Mouse (Mus musculus): ENCODE measurements around the gene Cd200r3. TPM values are rescaled to one million over a fixed set of nuclear protein-coding genes. Genes with fewer than 3 reads are reported as not detected.

Gene Cd200r3
- polyA plus RNA-seq, 1 experiment from 2014 or later = 0.21 TPM

DNA sequence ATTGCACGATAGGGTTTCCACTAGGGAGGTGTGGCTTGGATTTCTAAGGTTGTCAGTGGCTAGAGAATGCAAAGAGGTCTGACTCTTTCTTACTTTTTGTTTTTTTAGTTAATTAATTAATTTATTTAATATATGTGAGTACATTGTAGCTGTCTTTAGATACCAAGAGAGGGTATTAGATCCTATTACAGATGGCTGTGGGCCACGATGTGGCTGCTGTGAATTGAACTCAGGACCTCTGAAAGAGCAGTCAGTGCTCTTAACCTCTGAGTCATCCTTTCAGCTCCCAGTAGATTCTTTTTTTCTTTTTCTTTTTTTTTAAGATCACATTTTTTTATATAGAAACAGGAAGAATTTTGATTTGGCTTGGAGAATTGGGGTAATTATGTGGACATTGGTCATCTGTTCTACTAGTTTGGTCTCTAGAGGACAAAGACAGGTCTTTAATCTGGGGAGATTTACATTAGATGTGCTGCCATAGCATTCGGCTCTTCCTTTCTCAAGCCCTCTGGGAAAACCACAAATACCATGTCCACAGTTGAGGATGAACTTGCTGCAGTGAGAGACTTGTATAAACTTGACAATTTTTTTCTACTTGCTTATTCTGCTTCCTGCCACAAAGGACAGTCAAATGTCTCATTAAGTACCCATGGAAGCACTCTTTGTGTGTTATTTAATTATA, 40.0 kb downstream of the Cd200r3 start:
- no peak overlapping the region for H3K4me3 ChIP-seq (ENCODE audit: low read depth, low read length)
- no peaks in the 10 kb centered on the region for H3K9me3 ChIP-seq (replicated peaks; ENCODE audit: control insufficient read depth, low read length)
- no peak for ATAC-seq (replicated peaks; ENCODE audit: insufficient number of reproducible peaks, low FRiP score, low TSS enrichment)
- no peaks in the 10 kb centered on the region for H3K27me3 ChIP-seq (ENCODE audit: control insufficient read depth, insufficient read depth, low read length)
- 68% methylated on average over 3 of the region's 3 CpGs for WGBS (ENCODE audit: insufficient replicate concordance)
- H3K4me2 ChIP-seq = no peak overlapping the region
- H3K36me3 ChIP-seq (ENCODE audit: control insufficient read depth, insufficient read depth, low read length) = no peaks in the 10 kb centered on the region
- H3K4me1 ChIP-seq (ENCODE audit: control insufficient read depth, insufficient read depth, low read length) = no peaks in the 10 kb centered on the region
- no peak overlapping the region for H3K9ac ChIP-seq (ENCODE audit: low read depth, low read length)
- no peak overlapping the region for H3K27ac ChIP-seq (ENCODE audit: low read depth, low read length)

DNA sequence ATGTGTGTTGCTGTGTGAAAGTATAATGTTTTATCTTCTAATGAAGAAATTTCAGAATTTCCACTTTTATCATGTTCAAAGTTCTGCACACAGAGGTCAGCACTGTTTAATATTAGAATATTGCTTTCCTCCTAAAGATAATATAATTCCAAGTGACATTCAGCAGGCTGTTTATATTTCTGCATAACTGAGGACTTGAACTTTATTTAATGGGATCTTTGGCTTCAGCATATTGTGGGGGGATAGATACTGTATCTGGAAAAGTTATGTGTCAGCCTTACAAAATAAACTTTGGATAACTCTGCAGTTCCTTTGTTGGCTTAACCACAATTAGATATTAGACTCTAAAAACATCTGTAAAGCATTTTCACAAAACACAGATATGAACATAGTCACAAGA, 40.6 kb downstream of the Cd200r3 start:
- no peaks in the 10 kb centered on the region for H3K9me3 ChIP-seq (replicated peaks; ENCODE audit: control insufficient read depth, low read length)
- no peak overlapping the region for H3K4me3 ChIP-seq (ENCODE audit: low read depth, low read length)
- H3K4me1 ChIP-seq (ENCODE audit: control insufficient read depth, insufficient read depth, low read length) = no peaks in the 10 kb centered on the region
- H3K27ac ChIP-seq (ENCODE audit: low read depth, low read length) = no peak overlapping the region
- no peaks in the 10 kb centered on the region for H3K27me3 ChIP-seq (ENCODE audit: control insufficient read depth, insufficient read depth, low read length)
- no peak overlapping the region for H3K9ac ChIP-seq (ENCODE audit: low read depth, low read length)
- H3K36me3 ChIP-seq (ENCODE audit: control insufficient read depth, insufficient read depth, low read length) = no peaks in the 10 kb centered on the region
- no peak for ATAC-seq (replicated peaks; ENCODE audit: insufficient number of reproducible peaks, low FRiP score, low TSS enrichment)
- no peak overlapping the region for H3K4me2 ChIP-seq

DNA sequence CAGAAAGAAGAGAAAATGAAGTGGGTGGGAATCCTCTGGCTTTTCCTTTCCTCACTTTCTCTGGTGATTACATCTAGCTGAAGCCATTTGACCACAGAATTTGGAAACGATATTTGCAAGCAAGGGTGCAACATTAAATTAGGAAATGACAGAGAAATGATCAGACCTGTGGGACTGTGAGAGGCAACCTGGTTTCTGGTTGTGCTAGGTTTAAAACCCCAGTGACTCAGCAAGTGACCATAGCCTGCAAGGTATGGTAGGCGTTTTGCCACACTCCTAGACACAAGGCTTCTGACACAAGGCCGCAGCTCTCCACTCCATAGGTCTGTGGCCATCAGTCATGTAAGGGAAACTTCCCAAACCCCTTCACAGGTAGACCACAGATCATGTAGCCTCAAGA, 41.4 kb downstream of the Cd200r3 start:
- ATAC-seq (replicated peaks; ENCODE audit: insufficient number of reproducible peaks, low FRiP score, low TSS enrichment) = no peak
- Histone ChIP-seq H3K27me3 (ENCODE audit: control insufficient read depth, insufficient read depth, low read length) (no peaks in the 10 kb centered on the region), H3K9ac (ENCODE audit: low read depth, low read length) (no peak overlapping the region), H3K27ac (ENCODE audit: low read depth, low read length) (no peak overlapping the region), H3K36me3 (ENCODE audit: control insufficient read depth, insufficient read depth, low read length) (no peaks in the 10 kb centered on the region), H3K4me1 (ENCODE audit: control insufficient read depth, insufficient read depth, low read length) (no peaks in the 10 kb centered on the region), H3K4me3 (ENCODE audit: low read depth, low read length) (no peak overlapping the region), H3K9me3 (replicated peaks; ENCODE audit: control insufficient read depth, low read length) (no peaks in the 10 kb centered on the region), H3K4me2 (no peak overlapping the region)
- 74% methylated on average over 3 of the region's 3 CpGs for WGBS (ENCODE audit: insufficient replicate concordance)

DNA sequence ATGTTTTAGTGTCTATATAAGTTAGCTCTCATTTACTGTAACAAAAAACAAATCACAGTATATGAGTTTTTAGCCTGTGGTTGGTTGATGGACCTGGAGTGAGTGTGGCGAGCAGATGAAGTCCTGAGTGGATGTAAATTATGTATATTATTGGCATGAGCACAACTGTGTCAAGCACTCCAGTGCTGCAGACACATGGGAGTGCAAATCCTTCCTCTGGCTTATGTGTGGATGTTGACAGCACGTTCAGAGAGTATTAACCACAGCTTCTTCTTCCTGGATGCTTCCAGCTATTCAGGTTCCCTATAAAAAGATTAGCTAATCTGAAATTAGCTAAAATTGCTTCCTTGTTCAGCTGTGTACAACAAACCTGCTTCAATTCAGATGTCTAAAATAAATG, 42.6 kb downstream of the Cd200r3 start:
- H3K4me2 ChIP-seq = no peak overlapping the region
- WGBS (ENCODE audit: insufficient replicate concordance) = 66% methylated on average over 2 of the region's 2 CpGs

DNA sequence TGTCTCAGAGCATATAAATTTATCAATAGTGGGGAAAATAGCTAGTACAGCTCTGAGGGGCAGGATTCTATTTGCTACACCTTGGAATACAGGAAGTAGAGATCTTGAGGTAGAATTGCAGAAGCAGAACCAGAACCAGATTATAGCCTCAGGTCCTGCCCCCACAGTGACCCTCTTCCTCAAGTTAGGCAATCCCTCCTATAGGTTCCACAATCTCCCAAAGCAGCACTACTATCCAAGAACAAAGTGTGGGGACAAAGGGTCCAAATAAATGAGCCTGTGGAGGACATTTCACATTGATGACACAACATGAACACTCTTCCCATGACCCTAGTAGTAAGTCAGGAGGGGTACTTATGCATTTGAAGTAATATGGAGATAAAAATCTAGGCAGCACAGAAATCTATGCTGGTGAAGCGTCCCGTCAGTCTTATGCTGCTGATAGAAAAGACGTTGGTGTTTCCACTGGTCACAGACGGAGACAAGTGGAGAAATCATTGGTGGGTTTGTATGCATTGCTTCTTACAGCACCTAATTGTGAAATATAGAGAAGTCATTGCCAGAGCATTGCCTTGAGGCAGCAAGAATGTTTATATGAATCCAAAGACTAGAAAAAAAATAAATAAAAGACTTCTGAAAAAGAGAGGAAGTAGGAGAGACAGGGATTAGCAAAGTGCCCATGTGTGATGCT, 45.3 kb downstream of the Cd200r3 start:
- Histone ChIP-seq H3K4me1 (ENCODE audit: control insufficient read depth, insufficient read depth, low read length) (no peaks in the 10 kb centered on the region), H3K4me3 (ENCODE audit: low read depth, low read length) (no peak overlapping the region), H3K27ac (ENCODE audit: low read depth, low read length) (no peak overlapping the region), H3K27me3 (ENCODE audit: control insufficient read depth, insufficient read depth, low read length) (no peaks in the 10 kb centered on the region), H3K9me3 (replicated peaks; ENCODE audit: control insufficient read depth, low read length) (no peaks in the 10 kb centered on the region), H3K4me2 (no peak overlapping the region), H3K9ac (ENCODE audit: low read depth, low read length) (no peak overlapping the region), H3K36me3 (ENCODE audit: control insufficient read depth, insufficient read depth, low read length) (no peaks in the 10 kb centered on the region)
- ATAC-seq (replicated peaks; ENCODE audit: insufficient number of reproducible peaks, low FRiP score, low TSS enrichment) = no peak
- WGBS (ENCODE audit: insufficient replicate concordance) = 78% methylated on average over 4 of the region's 4 CpGs

More for the DNA sequence above, 42.6 kb downstream of the Cd200r3 start:
- Histone ChIP-seq H3K9ac (ENCODE audit: low read depth, low read length) (no peak overlapping the region), H3K27me3 (ENCODE audit: control insufficient read depth, insufficient read depth, low read length) (no peaks in the 10 kb centered on the region), H3K4me3 (ENCODE audit: low read depth, low read length) (no peak overlapping the region), H3K9me3 (replicated peaks; ENCODE audit: control insufficient read depth, low read length) (no peaks in the 10 kb centered on the region), H3K27ac (ENCODE audit: low read depth, low read length) (no peak overlapping the region), H3K36me3 (ENCODE audit: control insufficient read depth, insufficient read depth, low read length) (no peaks in the 10 kb centered on the region), H3K4me1 (ENCODE audit: control insufficient read depth, insufficient read depth, low read length) (no peaks in the 10 kb centered on the region)
- ATAC-seq (replicated peaks; ENCODE audit: insufficient number of reproducible peaks, low FRiP score, low TSS enrichment) = no peak

DNA sequence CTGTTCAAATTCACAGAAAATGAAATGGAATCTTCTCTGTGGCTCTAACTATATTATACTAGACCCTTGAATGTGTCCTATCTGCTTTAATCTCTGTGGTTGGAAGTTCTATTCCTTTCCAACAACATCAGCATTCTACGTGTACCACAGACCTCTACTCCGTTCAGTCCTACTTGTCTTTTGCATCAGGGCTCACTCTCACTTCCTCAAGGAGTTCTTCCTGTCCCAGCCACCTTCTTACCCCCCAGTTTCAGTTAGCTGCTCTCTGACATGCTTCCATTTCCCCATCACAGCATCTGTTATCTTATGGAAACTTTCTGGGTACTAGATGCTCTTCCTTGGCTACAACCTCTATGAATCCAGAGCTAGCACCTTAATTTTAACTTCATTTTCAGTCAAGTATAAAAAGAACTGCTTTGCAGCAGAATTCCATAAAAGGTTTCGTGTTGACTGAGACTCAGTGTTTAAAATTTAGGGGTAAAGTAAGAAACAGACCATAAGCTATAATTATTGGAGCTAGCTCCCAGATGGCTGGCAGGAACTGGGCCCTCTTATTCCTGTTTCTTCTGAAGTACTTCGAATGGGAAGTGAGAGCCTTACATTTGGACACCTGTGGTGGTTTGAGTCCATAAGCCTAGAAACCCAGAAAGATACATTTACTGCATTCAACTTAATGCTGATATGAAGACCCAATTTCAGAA, 50.0 kb downstream of the Cd200r3 start:
- WGBS (ENCODE audit: insufficient replicate concordance) = 82% methylated on average over 4 of the region's 4 CpGs
- no peak for ATAC-seq (replicated peaks; ENCODE audit: insufficient number of reproducible peaks, low FRiP score, low TSS enrichment)
- no peak overlapping the region for H3K4me3 ChIP-seq (ENCODE audit: low read depth, low read length)
- no peaks in the 10 kb centered on the region for H3K4me1 ChIP-seq (ENCODE audit: control insufficient read depth, insufficient read depth, low read length)
- no peak overlapping the region for H3K4me2 ChIP-seq
- no peaks in the 10 kb centered on the region for H3K36me3 ChIP-seq (ENCODE audit: control insufficient read depth, insufficient read depth, low read length)
- H3K27me3 ChIP-seq (ENCODE audit: control insufficient read depth, insufficient read depth, low read length) = no peaks in the 10 kb centered on the region
- H3K9me3 ChIP-seq (replicated peaks; ENCODE audit: control insufficient read depth, low read length) = no peaks in the 10 kb centered on the region
- no peak overlapping the region for H3K9ac ChIP-seq (ENCODE audit: low read depth, low read length)
- no peak overlapping the region for H3K27ac ChIP-seq (ENCODE audit: low read depth, low read length)

DNA sequence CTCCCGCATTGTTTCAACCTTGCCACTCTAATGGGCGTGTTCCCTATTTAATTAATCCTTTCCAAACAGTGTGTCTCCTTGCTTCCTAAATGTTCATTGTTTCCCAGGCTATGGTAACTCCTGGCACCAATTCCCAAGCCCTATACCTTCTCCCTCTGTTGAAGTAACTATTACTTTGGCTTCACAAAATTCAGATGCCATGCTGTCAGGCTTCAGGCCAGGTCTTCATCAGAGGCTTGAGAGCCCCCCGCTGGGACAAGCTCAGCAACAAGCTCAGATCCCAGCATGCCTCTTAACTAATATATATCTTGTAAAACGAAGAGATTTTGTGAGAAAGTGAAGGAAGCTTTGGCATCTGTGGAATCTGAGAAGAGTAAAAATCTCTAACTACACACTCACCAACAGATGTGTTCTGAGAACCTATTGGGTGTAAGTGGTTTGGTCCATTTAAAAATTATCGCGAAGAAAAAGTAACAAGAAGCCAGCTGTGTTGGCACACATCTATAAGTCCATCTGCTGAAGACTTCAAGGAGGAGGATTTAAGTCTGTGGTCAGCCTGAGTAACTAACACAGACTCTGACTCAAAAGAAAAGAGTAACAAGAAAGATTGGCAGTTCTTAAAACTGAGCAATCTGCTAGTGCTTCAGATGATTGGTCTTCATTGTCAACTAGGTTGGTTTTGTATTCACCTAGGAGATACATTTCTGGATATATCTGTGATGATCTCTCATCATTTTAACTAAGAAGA, 50.9 kb downstream of the Cd200r3 start:
- Histone ChIP-seq H3K4me1 (ENCODE audit: control insufficient read depth, insufficient read depth, low read length) (no peaks in the 10 kb centered on the region), H3K4me2 (no peak overlapping the region), H3K9ac (ENCODE audit: low read depth, low read length) (no peak overlapping the region), H3K27me3 (ENCODE audit: control insufficient read depth, insufficient read depth, low read length) (no peaks in the 10 kb centered on the region), H3K4me3 (ENCODE audit: low read depth, low read length) (no peak overlapping the region), H3K9me3 (replicated peaks; ENCODE audit: control insufficient read depth, low read length) (no peaks in the 10 kb centered on the region), H3K27ac (ENCODE audit: low read depth, low read length) (no peak overlapping the region), H3K36me3 (ENCODE audit: control insufficient read depth, insufficient read depth, low read length) (no peaks in the 10 kb centered on the region)
- no peak for ATAC-seq (replicated peaks; ENCODE audit: insufficient number of reproducible peaks, low FRiP score, low TSS enrichment)
- WGBS (ENCODE audit: insufficient replicate concordance) = 77% methylated on average over 6 of the region's 6 CpGs

DNA sequence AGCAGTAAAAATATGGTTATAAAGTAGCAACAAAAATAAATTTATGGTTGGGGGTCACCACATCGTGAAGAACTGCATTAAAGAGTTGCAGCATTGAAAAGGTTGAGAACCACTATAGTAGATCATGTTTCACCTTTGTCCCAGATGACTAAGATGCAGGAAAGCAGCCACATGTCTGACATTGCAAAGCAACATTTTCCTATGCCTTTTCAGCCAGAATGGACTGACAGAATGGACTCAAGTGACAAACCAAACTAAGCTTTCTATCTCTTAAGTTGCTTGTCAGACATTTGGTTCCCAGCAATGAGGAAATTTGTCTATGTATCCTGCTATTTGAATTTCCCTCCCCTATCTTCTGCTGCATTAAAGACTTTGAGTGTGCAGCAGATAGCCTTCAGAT, 51.6 kb downstream of the Cd200r3 start:
- H3K4me2 ChIP-seq = no peak overlapping the region
- H3K4me1 ChIP-seq (ENCODE audit: control insufficient read depth, insufficient read depth, low read length) = no peaks in the 10 kb centered on the region
- H3K27me3 ChIP-seq (ENCODE audit: control insufficient read depth, insufficient read depth, low read length) = no peaks in the 10 kb centered on the region
- H3K9me3 ChIP-seq (replicated peaks; ENCODE audit: control insufficient read depth, low read length) = no peaks in the 10 kb centered on the region
- ATAC-seq (replicated peaks; ENCODE audit: insufficient number of reproducible peaks, low FRiP score, low TSS enrichment) = no peak
- no peak overlapping the region for H3K4me3 ChIP-seq (ENCODE audit: low read depth, low read length)
- H3K27ac ChIP-seq (ENCODE audit: low read depth, low read length) = no peak overlapping the region
- no peaks in the 10 kb centered on the region for H3K36me3 ChIP-seq (ENCODE audit: control insufficient read depth, insufficient read depth, low read length)
- no peak overlapping the region for H3K9ac ChIP-seq (ENCODE audit: low read depth, low read length)
- 50% methylated on average over 1 of the region's 1 CpGs for WGBS (ENCODE audit: insufficient replicate concordance)

Data from heart, embryonic 11.5 days (tissue).